Mouse (Mus musculus): Measurements from ENCODE around the gene Nrap. TPM values are rescaled to one million over a fixed set of nuclear protein-coding genes. Genes with fewer than 3 reads are reported as not detected.
A peak's percentile ranks its signal among the peaks of the same experiment; 100 is the strongest.

Nrap gene
- total and polyA plus RNA-seq, 2 experiments from 2014 or later = 0.30 to 0.37 TPM

DNA sequence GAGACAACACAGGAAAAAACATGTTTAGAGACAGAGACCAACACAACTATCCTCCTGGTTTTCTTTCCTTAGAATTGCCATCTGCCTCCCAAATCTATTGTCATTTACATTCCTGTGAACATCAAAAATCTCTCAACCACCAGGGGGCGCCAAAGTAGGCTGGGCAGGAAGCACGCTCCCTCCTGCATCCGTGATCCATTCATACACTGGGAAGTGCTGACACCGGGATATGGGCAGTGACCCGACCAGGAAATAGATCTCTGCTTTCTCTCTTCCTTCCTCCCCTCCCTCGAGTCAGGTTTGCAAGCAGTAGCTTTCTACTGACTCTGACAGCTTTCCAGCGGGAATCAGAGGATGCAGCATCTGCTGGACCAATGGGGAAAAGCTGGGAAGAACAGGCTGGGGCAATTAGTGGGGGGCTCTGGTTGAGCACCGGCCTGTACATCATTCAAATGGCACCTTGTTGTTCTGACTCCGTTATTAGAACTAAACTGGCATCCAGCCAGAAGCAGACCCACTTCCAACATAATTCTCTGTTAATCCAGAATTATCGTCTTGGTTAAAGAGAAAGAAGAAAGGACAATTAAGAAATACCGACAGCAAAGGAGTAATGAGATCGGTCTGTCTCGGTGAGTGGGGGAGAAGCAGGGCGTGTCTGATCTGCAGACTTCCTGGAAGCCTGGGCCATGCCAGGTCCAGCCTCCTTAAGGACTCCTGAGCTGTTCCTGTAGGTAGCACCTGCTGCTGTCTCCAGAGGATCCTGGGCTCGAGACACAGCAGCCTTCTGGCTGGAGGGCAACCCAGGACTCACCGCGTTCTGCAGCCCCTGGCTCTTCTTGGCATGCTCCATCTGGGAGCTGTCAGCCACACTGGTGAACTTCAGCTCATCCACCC lies 33.1 kb downstream of the Nrap start:
- H3K4me3 ChIP-seq (ENCODE audit: low read length) = no peak overlapping the region
- H3K36me3 ChIP-seq (ENCODE audit: insufficient read depth, low read length) = no peaks in the 10 kb centered on the region
- DNase-seq (ENCODE audit: low spot score) = peak; percentile 65
- H3K4me2 ChIP-seq (ENCODE audit: low read depth, low read length) = no peak overlapping the region
- H3K9me3 ChIP-seq (ENCODE audit: low read length) = no peaks in the 10 kb centered on the region
- peak; percentile 82 for TF ChIP-seq CTCF (IDR thresholded peaks at IDR 0.05; ENCODE audit: low read depth)
- WGBS = 27% methylated on average over 17 of the region's 17 CpGs
- H3K27me3 ChIP-seq (ENCODE audit: insufficient read depth, low read length) = no peaks in the 10 kb centered on the region
- ATAC-seq = 0 out of 2 replicates have a peak, but pooled peaks have one; percentile 32
- H3K27ac ChIP-seq = no peak overlapping the region
- no peaks in the 10 kb centered on the region for H3K4me1 ChIP-seq (ENCODE audit: insufficient read depth, low read length)
- no peak overlapping the region for H3K9ac ChIP-seq (replicated peaks; ENCODE audit: low read length)

DNA sequence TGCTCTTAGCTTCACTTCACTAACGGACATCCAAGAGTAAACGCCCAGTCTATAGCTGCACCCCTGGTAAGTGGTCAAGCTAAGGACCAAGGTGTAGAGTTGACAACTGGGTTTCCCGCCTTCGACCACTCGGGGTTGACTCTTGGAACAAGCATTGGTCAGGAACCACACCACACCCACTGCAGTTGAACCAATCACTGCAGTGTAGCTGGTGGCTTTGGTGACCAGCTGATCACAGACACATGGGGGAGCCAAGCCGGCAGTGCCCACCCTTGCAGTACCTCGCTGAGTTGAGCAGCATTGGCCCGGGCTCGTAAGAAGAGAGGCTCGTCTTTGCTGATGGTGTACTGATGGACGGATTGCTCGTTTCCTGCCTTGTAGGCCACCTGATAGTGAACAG lies 34.6 kb downstream of the Nrap start:
- no peak for TF ChIP-seq CTCF (IDR thresholded peaks at IDR 0.05; ENCODE audit: low read depth)
- no peak for DNase-seq (ENCODE audit: low spot score)
- Histone ChIP-seq H3K4me2 (ENCODE audit: low read depth, low read length) (no peak overlapping the region), H3K9ac (replicated peaks; ENCODE audit: low read length) (no peak overlapping the region), H3K4me1 (ENCODE audit: insufficient read depth, low read length) (no peaks in the 10 kb centered on the region), H3K27me3 (ENCODE audit: insufficient read depth, low read length) (no peaks in the 10 kb centered on the region), H3K9me3 (ENCODE audit: low read length) (no peaks in the 10 kb centered on the region), H3K27ac (no peak overlapping the region), H3K4me3 (ENCODE audit: low read length) (no peak overlapping the region), H3K36me3 (ENCODE audit: insufficient read depth, low read length) (no peaks in the 10 kb centered on the region)
- WGBS = 90% methylated on average over 12 of the region's 12 CpGs
- no peak for ATAC-seq

DNA sequence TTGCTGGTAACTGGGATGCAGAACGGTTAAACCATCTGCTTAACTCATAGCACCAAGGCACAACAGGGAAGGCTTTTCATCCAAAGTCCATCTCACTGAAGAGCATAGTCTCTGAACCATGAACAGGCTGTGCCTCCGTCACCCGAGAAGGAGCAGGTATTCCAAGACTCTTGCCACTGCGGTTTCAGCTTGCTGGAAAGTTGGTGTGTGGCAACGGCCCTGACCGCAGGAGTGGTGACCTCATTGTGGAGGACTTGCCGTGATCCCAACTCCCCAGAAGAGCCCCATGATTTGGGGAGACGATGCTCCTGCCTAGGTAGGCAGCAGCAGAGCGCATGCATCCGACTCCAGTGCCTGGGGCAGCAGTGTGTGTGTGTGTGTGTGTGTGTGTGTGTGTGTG lies 36.1 kb downstream of the Nrap start:
- no peak for ATAC-seq

DNA sequence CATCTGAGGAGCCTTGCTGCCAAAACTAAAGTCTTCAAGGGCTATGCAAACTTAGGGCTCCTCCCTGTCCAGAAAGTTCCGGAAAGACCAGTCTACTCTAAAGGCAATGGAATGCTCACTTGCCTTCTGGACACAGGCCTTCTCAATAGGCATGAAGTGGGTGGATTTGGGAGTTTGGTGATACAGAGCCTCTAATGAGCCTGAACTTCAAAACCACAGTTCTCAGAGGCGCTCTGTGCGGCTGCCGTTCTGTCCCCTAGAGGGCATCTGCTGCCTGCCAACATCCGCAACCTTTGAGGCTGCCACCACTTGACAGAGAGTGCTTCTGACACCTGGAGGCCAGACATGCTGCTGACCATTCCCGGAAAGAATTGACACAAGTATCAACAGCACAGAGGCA lies 40.5 kb downstream of the Nrap start:
- 42% methylated on average over 6 of the region's 6 CpGs for WGBS
- peak; percentile 64 for TF ChIP-seq CTCF (IDR thresholded peaks at IDR 0.05; ENCODE audit: low read depth)
- Histone ChIP-seq H3K27me3 (ENCODE audit: insufficient read depth, low read length) (no peaks in the 10 kb centered on the region), H3K9ac (replicated peaks; ENCODE audit: low read length) (no peak overlapping the region), H3K27ac (no peak overlapping the region), H3K36me3 (ENCODE audit: insufficient read depth, low read length) (no peaks in the 10 kb centered on the region), H3K9me3 (ENCODE audit: low read length) (no peaks in the 10 kb centered on the region), H3K4me3 (ENCODE audit: low read length) (no peak overlapping the region), H3K4me1 (ENCODE audit: insufficient read depth, low read length) (no peaks in the 10 kb centered on the region), H3K4me2 (ENCODE audit: low read depth, low read length) (no peak overlapping the region)
- ATAC-seq (no peak), DNase-seq (ENCODE audit: low spot score) (peak; percentile 40)

More for the DNA sequence above, 36.1 kb downstream of the Nrap start:
- Histone ChIP-seq H3K9me3 (ENCODE audit: low read length) (no peaks in the 10 kb centered on the region), H3K4me1 (ENCODE audit: insufficient read depth, low read length) (no peaks in the 10 kb centered on the region), H3K27me3 (ENCODE audit: insufficient read depth, low read length) (no peaks in the 10 kb centered on the region), H3K36me3 (ENCODE audit: insufficient read depth, low read length) (no peaks in the 10 kb centered on the region), H3K9ac (replicated peaks; ENCODE audit: low read length) (no peak overlapping the region), H3K27ac (no peak overlapping the region), H3K4me3 (ENCODE audit: low read length) (no peak overlapping the region), H3K4me2 (ENCODE audit: low read depth, low read length) (no peak overlapping the region)
- no peak for DNase-seq (ENCODE audit: low spot score)
- 84% methylated on average over 10 of the region's 10 CpGs for WGBS
- TF ChIP-seq CTCF (IDR thresholded peaks at IDR 0.05; ENCODE audit: low read depth) = no peak

DNA sequence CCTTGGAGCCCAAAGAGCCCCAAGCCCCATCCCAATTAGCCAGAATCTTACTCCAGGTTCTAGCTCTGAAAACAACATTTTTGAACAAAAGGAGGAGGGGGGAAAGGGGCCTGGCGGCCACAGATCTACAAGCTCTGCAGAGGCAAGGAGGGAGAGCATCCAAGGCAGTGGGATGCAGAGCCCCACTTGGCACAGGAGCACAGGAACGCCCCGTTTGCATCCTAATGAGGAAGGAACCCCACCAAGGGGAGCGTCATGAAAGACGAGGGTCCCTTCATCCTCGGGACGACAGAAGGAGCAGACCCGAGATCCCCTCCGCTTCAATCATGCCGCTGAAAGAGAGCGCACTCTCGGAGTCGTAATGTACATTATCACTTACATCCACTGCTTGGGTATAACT lies 43.1 kb downstream of the Nrap start:
- H3K36me3 ChIP-seq (ENCODE audit: insufficient read depth, low read length) = no peaks in the 10 kb centered on the region
- H3K27me3 ChIP-seq (ENCODE audit: insufficient read depth, low read length) = no peaks in the 10 kb centered on the region
- H3K9ac ChIP-seq (replicated peaks; ENCODE audit: low read length) = no peak overlapping the region
- 0 out of 2 replicates have a peak, but pooled peaks cover 16% of the 10 kb centered on the region for H3K4me1 ChIP-seq (ENCODE audit: insufficient read depth, low read length)
- ATAC-seq (no peak), DNase-seq (ENCODE audit: low spot score) (no peak)
- H3K4me3 ChIP-seq (ENCODE audit: low read length) = no peak overlapping the region
- no peaks in the 10 kb centered on the region for H3K9me3 ChIP-seq (ENCODE audit: low read length)
- no peak for TF ChIP-seq CTCF (IDR thresholded peaks at IDR 0.05; ENCODE audit: low read depth)
- no peak overlapping the region for H3K4me2 ChIP-seq (ENCODE audit: low read depth, low read length)
- WGBS = 41% methylated on average over 13 of the region's 13 CpGs
- H3K27ac ChIP-seq = no peak overlapping the region

DNA sequence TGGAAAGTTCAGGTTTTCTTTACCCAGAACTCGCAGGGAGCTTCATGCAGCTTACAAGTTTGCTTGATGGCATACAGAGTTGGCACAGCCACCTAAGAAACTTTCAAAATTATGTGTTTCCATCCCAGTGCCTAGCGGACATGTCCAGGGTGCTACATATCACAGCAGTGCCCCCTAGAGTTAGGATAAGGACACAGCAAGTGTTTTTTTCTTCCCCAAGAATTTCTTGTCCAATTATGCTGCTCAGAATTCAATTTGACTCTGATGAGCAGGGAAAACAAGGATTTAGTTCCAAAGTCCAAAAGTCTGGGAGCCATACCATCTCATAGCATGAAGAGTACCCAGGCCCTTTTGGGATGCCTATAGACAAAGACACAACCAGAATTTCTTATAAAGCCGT lies 43.8 kb downstream of the Nrap start:
- H3K9me3 ChIP-seq (ENCODE audit: low read length) = no peaks in the 10 kb centered on the region
- WGBS = 67% methylated on average over 3 of the region's 3 CpGs
- H3K27me3 ChIP-seq (ENCODE audit: insufficient read depth, low read length) = no peaks in the 10 kb centered on the region
- no peaks in the 10 kb centered on the region for H3K36me3 ChIP-seq (ENCODE audit: insufficient read depth, low read length)
- no peak overlapping the region for H3K9ac ChIP-seq (replicated peaks; ENCODE audit: low read length)
- peak; percentile 74 for TF ChIP-seq CTCF (IDR thresholded peaks at IDR 0.05; ENCODE audit: low read depth)
- DNase-seq (ENCODE audit: low spot score) (peak; percentile 79), ATAC-seq (no peak)
- no peak overlapping the region for H3K4me3 ChIP-seq (ENCODE audit: low read length)
- no peak overlapping the region for H3K4me2 ChIP-seq (ENCODE audit: low read depth, low read length)
- 0 out of 2 replicates have a peak, but pooled peaks cover 16% of the 10 kb centered on the region for H3K4me1 ChIP-seq (ENCODE audit: insufficient read depth, low read length)
- H3K27ac ChIP-seq = no peak overlapping the region
